Mouse (Mus musculus) brain, embryonic 18.5 days (tissue): ENCODE data around the gene Igf1r.
"Not testable (repeated sequence)": the region's sequence is repeated elsewhere in the genome, so short reads cannot be mapped to it uniquely, and the experiment has no call there.

Experiments used
- DNase-seq: peaks from one replicate; pipeline ENCODE4 v3.0.0-alpha.2; 2012; ENCODE audit warnings: low read depth, low spot score

Igf1r gene

DNA sequence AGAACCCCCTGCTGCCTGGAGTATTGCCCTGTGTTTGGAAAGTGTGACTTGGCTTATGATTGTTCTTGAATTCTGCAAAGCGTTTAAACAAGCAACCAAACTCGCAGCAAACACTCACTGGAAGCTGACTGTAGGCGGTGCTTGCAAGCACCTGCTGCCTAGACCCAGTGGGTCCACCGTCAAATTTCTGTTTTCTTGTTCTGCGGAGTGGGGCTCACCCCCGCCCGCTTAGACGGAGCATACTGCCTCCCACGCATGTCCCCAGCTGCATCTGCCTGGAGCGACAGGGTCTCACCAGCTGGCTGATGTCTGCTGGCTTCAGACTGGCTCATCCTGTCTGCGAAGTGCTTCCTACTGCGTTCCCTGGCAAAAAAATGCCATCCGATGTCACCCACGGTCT is 311.9 kb downstream of the Igf1r start:
- no peak for DNase-seq

DNA sequence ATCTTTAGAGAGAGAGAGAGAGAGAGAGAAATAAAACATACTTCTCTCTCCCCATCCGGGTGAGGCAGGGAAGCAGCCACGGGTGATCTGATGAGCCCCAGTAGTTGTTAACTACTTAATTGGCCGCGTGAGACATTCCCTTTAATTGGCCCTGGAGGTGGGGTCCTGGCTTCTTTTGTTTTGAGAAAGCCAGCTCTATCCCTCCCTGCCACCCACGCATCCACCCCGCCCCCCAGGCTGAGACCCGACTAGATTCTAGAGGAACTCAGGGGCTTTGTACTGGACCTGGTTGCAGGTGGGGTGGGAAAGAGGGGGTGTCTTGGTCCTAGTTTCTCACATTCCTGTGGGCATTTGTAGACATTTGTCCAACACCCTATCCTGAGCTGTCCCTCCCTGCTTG is 312.8 kb downstream of the Igf1r start:
- DNase-seq, result no peak

DNA sequence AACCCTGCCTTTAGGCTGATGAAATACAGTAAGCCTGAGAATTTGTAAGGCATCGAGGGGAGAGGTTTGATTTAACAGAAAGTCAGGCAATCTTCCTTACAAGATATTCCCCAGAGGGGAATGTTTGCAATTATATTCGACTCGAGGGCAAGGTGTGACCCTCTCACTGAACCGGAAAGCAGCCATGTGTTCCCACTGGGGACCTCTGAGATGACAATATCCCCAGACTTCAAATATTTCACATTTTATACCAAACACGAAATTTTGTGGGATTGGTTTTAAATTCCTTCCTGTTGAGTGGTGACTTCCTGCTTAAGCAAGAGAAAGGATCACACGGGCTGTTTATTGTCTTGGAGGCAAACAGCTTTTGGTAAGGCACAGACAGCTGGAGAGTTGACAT is 314.1 kb downstream of the Igf1r start:
- DNase-seq, result no peak

DNA sequence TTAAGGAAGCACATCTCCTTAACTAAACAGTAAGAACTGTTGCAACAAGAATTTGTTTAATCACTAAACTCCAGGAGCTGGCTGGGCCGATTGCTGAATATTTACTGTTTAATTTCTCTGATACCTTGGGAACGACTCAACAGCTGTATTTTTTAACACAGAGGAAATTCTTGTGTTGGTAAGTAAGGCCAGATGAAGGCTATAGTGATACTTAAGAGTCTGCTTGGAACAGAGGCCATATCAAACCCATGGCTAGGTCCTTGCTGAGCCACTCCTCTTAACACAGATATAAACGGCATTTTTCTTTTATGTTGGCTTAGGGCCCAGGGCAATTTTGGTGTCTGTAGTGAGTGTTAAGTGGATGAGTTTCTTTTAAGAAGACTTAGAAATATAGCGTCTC is 317.9 kb downstream of the Igf1r start:
- DNase-seq, result no peak

DNA sequence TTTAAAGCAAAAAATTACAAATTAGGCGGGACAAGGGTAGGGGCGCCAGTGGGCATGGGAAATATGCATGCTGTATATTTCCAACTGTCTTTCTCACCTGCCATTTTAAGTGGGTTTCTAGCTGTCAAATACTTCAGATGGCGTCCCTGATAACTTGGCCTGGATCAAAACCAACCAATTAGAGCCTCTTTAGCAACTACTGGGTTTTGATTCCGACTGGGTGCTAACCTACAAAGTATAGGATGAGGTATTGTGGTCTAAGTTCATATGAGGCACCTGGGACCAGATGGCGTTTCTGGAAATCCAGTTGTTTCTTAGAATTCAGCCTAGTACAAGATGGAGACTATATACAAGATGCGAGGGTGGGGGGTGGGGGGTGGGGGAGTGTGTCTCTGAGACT is 319.2 kb downstream of the Igf1r start:
- no peak for DNase-seq

DNA sequence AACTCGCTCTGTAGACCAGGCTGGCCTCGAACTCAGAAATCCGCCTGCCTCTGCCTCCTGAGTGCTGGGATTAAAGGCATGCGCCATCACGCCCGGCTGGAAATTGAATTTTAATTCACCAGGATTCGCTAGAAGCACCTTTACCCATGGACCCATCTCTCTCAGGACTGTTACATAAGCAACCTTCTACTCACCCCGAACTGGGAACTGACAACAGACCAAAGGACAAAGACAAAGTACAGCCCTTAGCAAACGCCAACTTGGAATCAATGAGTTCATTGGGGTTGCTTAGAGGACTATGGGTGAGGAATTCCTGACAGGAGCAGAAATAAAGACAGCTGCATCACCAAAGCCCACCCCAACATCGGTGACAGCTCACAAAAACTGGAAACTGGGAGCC is 320.0 kb downstream of the Igf1r start:
- no peak for DNase-seq

DNA sequence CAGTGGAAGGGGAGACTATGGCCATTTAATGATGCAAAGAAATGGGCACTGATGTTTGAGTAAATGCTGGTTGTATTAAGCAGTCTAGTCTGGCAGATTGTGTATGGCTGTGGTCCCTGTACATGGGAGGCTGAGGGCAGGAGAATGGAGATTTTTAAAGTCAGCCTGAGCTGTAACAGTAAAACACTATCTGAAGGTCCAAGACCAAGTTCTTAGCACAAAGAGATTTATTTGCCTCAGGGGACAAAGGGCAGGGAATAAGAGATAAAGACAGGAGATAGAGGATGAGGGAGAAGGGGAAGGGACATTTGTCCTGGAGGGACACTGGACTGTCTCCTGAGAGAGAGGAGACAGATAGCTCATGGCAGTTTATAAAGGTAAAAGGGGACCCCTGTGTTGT is 320.9 kb downstream of the Igf1r start, which contains the start of gene Fam169b:
Gene Fam169b (plus strand): TSS at position 325 of the 400 bp plus-strand sequence.
- no peak for DNase-seq

DNA sequence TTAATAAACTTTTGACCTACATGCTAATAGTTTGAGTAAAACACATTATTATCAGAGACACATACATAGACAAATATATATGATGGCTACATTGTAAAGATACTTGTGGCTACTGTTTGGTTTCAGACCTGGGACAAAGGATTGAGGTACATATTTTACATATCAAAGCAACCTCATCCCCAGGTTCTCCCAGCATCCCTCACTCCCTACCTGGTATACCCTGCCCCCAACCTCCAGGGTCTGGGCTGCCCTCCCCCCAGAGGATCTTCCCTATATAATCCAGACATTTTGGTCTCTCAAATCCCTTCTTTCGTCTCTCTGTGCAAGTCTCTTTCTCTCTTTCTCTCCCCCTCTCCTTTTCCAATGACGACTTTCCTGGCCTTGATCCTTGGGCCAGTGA is 321.6 kb downstream of the Igf1r start:
- no peak for DNase-seq

DNA sequence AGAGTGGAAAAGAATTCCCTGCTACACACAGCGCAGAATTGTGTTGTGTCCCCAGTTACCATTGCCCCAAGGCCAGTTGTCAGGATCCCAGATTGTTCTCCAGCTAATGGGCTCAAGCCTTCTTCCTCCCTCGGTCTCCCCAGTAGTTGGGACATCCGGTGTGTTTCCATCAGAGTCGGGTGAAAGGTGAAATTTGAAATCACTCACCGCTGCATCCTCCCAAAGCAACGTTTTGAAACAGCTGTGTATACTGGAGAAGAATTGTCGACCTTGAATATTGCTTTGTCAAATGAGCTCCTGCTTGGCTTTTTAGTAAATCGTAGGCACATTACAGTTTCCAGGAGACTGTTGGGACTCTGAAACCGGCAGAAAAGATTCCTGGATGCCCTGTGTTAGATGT is 322.3 kb downstream of the Igf1r start:
- DNase-seq, result no peak

DNA sequence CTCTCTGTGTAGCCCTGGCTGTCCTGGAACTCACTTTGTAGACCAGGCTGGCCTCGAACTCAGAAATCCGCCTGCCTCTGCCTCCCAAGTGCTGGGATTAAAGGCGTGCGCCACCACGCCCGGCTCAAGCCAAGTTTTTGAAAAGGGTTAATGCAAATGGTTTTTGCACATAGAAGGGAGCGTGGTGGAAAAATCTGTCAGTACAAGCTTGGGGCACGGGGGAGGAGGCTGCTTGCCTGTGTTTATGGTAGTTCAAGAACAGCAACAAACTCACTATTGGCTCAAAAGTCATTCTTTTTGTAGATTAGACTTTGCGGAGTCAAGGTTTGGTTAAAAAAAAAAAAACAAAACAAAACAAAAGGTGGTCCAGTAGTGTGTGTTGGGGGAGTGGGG is 322.8 kb downstream of the Igf1r start:
- DNase-seq, result not testable (repeated sequence)

DNA sequence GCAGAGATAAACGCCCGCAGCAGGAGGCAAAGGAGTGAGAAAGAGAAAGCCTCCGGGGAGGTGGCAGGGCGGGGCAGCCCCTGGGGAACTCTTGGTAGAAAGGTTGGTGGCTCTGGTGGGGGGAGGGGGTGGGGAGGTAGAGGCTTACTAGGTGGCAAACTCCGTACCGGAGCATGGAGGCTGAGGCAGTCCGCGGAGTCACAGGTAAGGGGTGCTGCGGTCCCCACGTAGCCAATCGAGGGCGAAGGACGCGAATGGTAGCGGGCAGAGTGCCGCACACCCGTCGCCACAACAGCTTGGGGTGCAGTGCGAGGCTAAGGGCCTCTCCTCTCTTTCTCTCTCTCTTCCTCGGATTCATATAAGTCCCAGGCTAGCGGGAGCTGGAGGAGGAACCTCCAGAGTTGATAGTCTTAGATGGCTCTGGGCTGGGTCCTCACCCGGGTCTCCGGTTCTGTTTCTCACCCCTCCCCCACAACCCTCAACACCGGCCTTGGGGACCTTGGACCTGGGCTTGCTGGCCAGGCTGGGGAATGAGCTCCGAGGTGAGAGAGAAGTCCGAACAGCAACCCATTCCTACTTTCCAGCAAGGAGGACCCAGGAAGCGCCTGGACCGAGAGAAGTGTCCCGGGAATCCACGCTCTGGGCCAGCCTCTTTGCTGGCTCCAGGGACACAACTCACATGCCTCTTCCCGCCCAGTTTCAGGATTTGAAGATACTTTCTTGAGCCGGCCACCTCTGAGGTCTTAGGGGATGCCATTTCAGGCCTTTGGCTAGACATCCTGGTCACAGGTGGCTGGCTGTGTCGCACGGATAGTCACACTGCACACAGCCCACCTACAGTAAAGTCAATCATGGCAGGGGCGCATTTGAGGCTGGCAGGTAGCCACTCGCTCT is 323.5 kb downstream of the Igf1r start:
- DNase-seq, result no peak

DNA sequence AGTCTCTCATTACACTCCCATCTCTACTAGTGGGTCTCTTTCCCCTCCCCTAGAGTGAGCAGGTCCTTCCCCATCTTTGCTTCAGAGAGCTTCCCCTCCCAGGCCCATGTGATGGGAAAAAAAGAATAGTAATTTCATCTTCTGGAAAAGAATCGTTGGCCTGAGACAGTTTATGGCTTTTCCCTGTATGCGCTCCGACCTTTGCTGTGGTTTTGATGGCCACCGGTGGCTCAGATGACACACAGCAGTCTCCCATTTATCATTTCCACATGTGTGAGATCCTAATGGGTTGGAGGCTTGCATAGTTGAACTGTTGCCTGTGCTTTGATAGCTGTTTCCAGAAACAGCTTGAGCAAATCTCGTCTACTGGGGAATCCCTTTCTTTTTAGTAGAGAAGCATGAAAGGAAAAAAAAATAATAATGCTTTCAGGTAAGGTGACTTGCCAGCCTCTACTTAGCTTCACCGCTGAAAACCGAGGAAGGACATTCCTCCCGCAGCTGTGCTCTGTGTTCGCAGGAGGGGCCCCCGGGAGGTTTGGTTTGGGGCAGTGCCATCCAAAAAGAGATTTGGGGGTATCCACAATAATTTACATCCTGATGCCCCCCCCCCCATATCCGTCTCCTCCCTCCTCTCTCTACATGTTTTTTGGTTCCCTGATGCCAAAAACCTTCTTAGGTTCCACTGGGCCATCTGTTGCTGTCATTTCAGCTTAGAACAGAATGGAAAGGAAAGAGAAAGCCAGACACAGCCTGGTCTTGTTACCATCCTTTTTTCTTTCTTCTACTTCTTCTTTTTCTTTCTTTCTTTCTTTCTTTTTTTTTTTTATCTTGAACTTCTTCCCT is 324.6 kb downstream of the Igf1r start:
- DNase-seq, result no peak

DNA sequence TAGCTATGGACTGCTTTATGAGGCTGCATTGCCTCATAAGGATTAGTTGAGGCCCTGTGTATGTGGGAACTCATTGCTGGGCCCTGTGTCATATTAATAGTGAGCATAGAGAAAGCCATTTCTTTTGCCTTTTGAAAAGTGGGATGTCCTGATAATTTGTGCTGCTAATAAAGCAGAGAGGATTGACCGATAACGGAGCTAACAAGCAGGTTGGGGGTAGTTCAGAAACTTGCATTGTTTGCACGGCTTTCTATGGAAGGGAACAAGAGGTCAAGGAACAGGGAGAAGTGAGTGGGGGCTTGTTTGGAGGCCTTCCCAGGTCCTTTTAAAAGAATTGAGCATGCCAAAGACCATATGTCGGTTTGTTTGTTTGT is 325.3 kb downstream of the Igf1r start:
- no peak for DNase-seq

DNA sequence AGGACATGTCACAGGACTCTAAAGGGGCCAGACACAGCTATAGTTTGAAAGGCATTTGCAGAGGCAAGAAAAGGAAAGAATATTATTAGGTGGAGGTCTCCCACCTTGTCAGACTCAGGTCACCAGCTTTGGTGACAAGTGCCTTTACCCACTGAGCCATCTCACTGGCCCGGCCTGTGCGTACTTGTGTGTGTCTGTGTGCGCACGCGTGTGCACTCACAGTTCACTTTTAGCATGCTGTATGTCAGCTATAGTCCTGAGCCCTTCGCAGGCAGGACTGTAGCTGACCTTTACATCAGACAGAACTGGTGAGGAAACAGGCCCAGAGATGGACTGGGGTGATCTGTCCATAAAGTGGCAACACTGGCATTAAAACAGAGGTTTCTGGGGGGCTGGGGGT is 325.8 kb downstream of the Igf1r start:
- no peak for DNase-seq

DNA sequence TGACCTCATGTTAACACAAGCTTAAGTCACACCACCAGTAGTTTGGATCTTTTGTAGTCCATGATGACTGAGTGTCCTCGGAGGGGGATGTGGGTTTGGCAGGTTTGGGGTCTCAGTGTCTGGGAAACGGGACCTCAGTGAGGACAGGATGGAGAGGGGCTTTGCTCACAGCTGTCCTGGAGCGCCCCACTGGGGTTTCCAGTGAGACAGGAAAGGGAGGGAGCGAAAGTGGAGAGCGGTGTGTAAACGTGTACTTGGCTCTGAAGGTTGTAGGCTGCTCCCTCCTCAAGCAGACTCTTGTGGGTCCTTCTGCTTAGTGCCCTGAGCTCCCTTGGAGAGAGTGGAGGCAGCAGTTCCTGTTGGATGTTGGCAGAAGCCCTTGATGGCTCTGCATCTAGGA is 326.3 kb downstream of the Igf1r start:
- no peak for DNase-seq

DNA sequence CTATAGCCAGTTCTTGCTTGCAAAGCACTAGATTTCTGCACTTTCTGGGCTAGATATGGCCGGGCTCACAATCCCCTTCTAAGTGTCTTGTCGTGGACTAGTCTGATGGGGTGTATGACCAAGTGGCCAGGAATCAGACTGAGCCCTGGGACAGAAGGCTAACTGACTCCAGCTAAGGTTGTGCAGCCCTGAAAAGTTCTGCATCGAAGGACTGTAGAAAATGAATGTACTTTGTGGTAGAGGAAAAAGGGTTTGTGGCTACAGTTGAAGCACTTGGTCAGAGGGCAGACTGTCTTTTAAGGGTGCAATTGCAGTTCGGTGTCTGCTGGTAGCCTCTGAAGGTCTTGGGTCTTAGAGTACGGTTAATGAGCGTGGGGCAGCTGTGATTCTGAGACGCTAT is 326.9 kb downstream of the Igf1r start:
- DNase-seq, result no peak

DNA sequence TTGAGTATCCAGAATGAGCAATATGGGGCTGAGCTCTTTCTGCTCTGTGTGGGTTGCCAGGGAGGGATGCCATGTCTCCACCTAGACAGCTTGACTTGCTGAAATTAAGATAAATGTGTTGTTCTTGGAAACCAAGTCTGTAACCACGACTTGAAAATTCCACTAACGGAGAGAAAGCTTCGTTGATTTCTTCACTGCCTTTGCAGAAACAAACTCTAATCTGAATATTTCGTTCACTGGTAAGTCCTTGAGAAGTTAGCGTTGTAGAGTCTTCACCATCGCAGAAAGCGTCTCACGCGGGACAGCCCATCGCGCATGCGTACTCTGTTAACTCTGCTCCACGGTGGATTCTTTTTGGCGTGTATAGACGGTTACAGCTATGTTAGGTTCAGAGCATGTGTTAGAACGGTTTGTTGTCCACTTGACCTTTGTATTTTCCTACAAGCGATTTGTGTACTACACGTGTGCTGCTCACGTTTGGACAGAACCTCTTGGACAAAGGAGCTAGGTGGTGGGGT is 327.8 kb downstream of the Igf1r start:
- DNase-seq, result no peak

DNA sequence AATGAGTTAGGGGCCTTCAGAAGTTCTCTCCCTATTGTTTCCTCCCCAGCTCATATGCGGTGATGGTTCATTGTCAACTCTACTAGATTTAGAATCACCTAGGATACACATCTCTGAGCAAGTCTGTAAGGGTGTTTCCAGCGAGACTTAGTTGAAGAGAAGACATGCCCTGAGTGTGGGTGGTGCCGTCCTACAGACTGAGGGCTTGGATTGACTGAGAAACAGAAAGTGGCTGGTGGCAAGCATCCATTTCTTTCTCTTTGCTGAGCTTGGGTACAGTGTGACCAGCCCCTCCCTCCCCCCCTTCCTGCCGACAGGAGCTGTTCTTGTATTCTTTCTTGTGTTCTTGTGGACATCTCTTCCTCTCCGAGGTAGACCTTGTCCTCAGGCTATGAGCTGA is 328.7 kb downstream of the Igf1r start:
- DNase-seq, result no peak

DNA sequence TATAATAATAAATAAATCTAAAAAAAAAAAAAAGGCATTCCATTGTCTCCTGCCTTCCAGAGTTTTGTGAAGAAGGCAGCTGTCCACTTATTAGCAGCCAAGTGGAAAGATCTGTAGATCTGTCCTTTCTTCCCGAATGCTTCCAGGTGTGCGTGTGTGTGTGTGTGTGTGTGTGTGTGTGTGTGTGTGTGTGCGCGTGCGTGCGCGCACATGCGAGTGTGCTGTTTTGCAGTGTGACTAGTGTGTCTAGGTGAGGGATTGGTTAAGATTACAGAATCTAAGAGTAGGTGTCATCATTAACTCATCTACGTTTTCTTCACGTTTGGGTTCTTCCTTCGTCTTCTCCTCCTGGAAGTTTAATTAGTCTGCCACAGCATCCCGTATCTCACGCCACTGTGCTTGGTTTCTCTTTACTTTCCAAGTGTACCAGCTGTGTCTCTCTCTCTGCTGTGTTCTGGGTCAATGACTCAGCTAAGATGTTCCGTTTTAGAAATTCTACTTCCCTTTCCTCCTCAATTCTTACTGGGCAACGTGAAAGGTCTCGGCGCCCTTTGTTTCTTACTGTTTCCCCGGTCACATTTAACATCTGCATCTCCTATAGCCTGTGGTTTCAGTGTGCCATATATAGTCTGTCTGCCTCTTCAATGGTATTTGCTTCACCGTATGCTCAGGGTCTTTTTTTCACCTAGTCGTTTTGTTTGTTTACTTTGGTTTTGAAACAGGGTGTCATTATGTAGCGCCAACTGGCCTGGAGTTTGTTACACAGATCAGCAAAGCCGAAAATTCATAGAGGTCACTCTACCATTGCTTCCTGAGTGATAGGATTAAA is 329.9 kb downstream of the Igf1r start:
- DNase-seq, result no peak

DNA sequence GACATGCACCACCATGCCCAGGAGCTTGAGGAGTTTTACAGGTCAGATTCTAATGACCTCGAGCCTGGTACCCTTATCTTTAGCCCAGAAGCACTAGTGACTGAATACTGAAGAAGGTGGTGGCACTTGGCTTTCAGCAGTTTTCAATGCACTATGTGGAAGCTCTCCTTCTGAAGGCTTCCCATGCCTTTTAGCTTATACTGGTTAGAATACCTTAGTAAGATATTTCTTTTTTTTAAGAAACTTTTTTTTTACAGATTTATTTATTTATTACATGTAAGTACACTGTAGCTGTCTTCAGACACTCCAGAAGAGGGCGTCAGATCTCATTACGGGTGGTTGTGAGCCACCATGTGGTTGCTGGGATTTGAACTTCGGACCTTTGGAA is 330.5 kb downstream of the Igf1r start:
- not testable (repeated sequence) for DNase-seq
